Mouse (Mus musculus) activated CD4-positive, CD25-positive, alpha-beta regulatory T cell (primary cell): ENCODE measurements around the gene Tmprss11d. TPM values are rescaled to one million over a fixed set of nuclear protein-coding genes. Genes with fewer than 3 reads are reported as not detected.

Experiments used
- polyA plus RNA-seq, 2 experiments: library from polyadenylated mRNA; unstranded; fragments of 100-300 nt; shearing (Covaris generic); gene quantifications; one replicate each; pipeline ENCODE4 v1.2.1; 2017

Tmprss11d gene
- under 1 TPM in 1 of 2 experiments, not detected in 1; 0.34 TPM for polyA plus RNA-seq

DNA sequence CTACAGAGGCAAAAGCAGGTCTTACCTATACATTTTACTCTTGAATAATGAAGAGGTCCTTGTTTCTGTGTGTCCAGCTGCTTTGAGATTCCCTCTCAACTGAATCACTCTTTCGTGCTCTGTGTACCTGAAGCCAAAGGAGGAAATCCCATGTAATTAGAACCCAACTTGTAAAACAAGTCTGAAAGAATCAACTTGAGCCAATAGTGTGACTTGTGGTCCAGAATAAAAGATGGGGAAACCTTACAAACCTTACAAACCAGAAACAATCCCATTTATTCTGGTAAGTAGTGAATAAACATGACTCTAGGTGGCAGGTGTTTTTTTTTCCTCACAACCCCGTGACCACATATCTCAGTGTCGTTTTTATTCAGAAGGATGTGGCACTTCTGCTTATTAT, at the start of gene Tmprss11d:
Tmprss11d (minus strand) TSS at position 101 of the 400 bp plus-strand sequence.

DNA sequence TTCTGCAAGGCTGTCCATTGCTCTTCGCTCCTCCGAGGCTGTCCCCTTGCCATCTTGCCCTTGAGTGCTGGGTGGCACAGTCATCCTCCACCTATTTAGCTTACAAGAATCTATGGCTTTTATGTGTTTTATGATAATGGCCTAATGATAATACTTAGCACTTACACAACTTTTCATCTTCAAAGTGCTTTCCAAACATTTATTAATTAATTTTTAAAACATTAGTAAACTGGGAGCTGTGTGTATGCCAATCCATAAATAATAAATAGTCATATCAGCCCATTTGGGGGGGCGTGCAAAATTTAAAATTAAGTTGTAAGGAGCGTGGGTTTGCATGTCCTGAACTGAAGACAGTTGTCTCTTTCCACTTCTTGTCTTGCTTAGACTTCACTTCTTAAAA, 84.0 kb downstream of the Tmprss11d start, which contains the start of gene Tmprss11c:
Tmprss11c (minus strand) TSS at position 101 of the 400 bp plus-strand sequence.

Other genes starting within 250 kb of the Tmprss11d start
- 10 to 100 TPM; 15.9 to 18.0 TPM for gene Uba6, start 200.6 kb downstream of the Tmprss11d start, polyA plus RNA-seq
- under 1 TPM in 1 of 2 experiments, not detected in 1; 0.34 TPM for gene Gnrhr, start 175.5 kb downstream of the Tmprss11d start, polyA plus RNA-seq
- gene Tmprss11c, start 84.1 kb downstream of the Tmprss11d start, polyA plus RNA-seq, result not detected
- gene Tmprss11a, start 95.6 kb upstream of the Tmprss11d start, polyA plus RNA-seq, result under 1 TPM in 1 of 2 experiments, not detected in 1; 0.57 TPM
- not detected for gene Tmprss11g, start 145.2 kb upstream of the Tmprss11d start, polyA plus RNA-seq